Mouse (Mus musculus) testis, adult 2 months (tissue): ENCODE measurements around the gene Foxo3.

ENCODE experiments used
- CTCF ChIP-seq: fragments of 200-500 bp; IDR thresholded peaks from 2 replicates; pipeline ENCODE4 v1.5.1; 2012; ENCODE audit warnings: low read depth, mild to moderate bottlenecking, inconsistent platforms, low read length, moderate library complexity; ENCODE audit not compliant: control insufficient read depth, insufficient read depth, insufficient replicate concordance
- POLR2A ChIP-seq: fragments of 200-500 bp; IDR thresholded peaks from 2 replicates; pipeline ENCODE4 v1.6.1; 2012; ENCODE audit warnings: low read depth, mild to moderate bottlenecking, inconsistent platforms, low read length, moderate library complexity; ENCODE audit not compliant: control insufficient read depth

DNA sequence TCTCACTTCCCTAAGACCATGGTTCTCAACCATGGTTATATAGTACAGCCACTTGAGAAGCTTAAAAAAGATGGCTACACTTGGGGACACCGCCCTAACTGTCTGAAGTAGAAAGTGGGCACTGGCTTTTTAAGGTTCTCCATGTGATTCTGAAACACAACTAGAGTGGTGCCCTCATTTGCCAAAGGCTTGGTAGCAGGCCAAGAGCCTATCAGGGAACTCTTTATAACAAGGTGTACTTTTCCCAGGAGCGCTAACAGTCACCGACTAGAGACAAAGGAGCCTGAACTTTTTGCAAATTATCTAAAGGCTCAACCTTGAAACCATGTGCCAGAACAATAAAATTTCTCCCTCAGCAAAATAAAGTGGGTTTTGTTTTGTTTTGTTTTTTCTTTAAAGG, 14.5 kb downstream of the Foxo3 start:
- TF ChIP-seq POLR2A (no peak), CTCF (no peak)
